Mouse (Mus musculus) intestine, embryonic 15.5 days (tissue): ENCODE measurements around the gene Def8. TPM values are rescaled to one million over a fixed set of nuclear protein-coding genes. Genes with fewer than 3 reads are reported as not detected.
"Not testable (repeated sequence)": the region's sequence is repeated elsewhere in the genome, so short reads cannot be mapped to it uniquely, and the experiment has no call there.

ENCODE experiments used
- ATAC-seq: fragments of 200-750 bp; cut with Nextera tagmentation; 2 replicates; pipeline ENCODE4 v1.8.0; 2017; ENCODE audit warnings: moderate TSS enrichment, moderate library complexity
- H3K27ac ChIP-seq: fragments of 300-500 bp; sonication (generic); 2 replicates; pipeline ENCODE4 v1.5.1; 2015; ENCODE audit warnings: mild to moderate bottlenecking, inconsistent platforms
- H3K27me3 ChIP-seq: fragments of 300-500 bp; sonication (generic); replicated peaks from 2 replicates; pipeline ENCODE4 v1.6.1; 2015; ENCODE audit warnings: inconsistent platforms
- H3K36me3 ChIP-seq: fragments of 300-500 bp; sonication (generic); 2 replicates; pipeline ENCODE4 v1.6.1; 2015; ENCODE audit warnings: inconsistent platforms
- H3K4me1 ChIP-seq: fragments of 300-500 bp; sonication (generic); replicated peaks from 2 replicates; pipeline ENCODE4 v1.6.1; 2015; ENCODE audit warnings: inconsistent platforms
- H3K4me2 ChIP-seq: fragments of 300-500 bp; sonication (generic); replicated peaks from 2 replicates; pipeline ENCODE4 v1.6.1; 2015; ENCODE audit warnings: mild to moderate bottlenecking, inconsistent platforms
- H3K4me3 ChIP-seq: fragments of 300-500 bp; sonication (generic); replicated peaks from 2 replicates; pipeline ENCODE4 v1.5.1; 2015; ENCODE audit warnings: inconsistent platforms
- H3K9ac ChIP-seq: fragments of 300-500 bp; sonication (generic); 2 replicates; pipeline ENCODE4 v1.6.1; 2015; ENCODE audit warnings: inconsistent platforms
- H3K9me3 ChIP-seq: fragments of 300-500 bp; sonication (generic); 2 replicates; pipeline ENCODE4 v1.6.1; 2016; ENCODE audit warnings: inconsistent platforms
- WGBS: fragments of 180-500 bp; shearing (Covaris S2); methylation state at CpG from one replicate; pipeline ENCODE4 v1.1.7; 2015; 5-methylcytosine and 5-hydroxymethylcytosine counted together
- polyA plus RNA-seq: library from polyadenylated mRNA; unstranded; fragments of >200 nt; fragmentation: Nextera tagmentation; extraction: Ambion mirVana; gene quantifications from 2 replicates; pipeline ENCODE4 v1.2.1, GENCODE M21; 2015

Gene Def8
- polyA plus RNA-seq, 1 experiment from 2014 or later = 26.0 TPM

DNA sequence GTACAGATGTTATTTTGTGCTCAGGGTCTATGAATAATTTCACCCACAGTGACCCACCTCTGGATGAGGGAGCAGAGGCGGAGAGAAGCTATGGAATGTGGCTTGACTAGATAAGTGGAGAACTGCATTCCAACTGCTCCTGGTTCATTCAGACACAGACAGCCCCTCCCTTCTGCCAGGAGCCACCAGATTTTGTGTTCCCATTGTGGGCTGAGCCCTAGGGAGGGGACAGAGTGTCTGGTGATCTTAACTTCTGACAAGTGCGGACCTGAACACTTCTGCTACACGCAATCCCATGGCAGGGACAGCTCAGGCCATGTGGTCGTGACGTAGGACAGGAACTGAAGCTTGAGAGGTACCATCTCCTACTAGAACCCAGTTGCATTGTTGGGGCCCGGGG, 23.5 kb downstream of the Def8 start:
- Histone ChIP-seq H3K36me3 (no peaks in the 10 kb centered on the region), H3K9ac (no peak overlapping the region), H3K4me3 (no peak overlapping the region), H3K4me1 (peaks cover 7% of the 10 kb centered on the region; the same call in 1 of the 2 replicates), H3K4me2 (no peak overlapping the region), H3K27me3 (no peaks in the 10 kb centered on the region), H3K27ac (no peak overlapping the region), H3K9me3 (no peaks in the 10 kb centered on the region)
- WGBS = 78% methylated on average over 6 of the region's 6 CpGs
- no peak for ATAC-seq

GRCm38 (mm10) chr8:123450783-123451182, 27.5 kb downstream of the Def8 start:
- H3K9me3 ChIP-seq = no peaks in the 10 kb centered on the region
- H3K27ac ChIP-seq = no peak overlapping the region
- no peaks in the 10 kb centered on the region for H3K4me1 ChIP-seq
- H3K4me2 ChIP-seq = no peak overlapping the region
- H3K27me3 ChIP-seq = no peaks in the 10 kb centered on the region
- no peak overlapping the region for H3K4me3 ChIP-seq
- WGBS = 94% methylated on average over 5 of the region's 5 CpGs
- H3K36me3 ChIP-seq = peaks cover 17% of the 10 kb centered on the region; the same call in 1 of the 2 replicates
- H3K9ac ChIP-seq = no peak overlapping the region
- no peak for ATAC-seq

- peaks cover 17% of the 10 kb centered on the region; the same call in 1 of the 2 replicates for H3K36me3 ChIP-seq
- not testable (repeated sequence) for H3K4me3 ChIP-seq, H3K9ac ChIP-seq, H3K4me2 ChIP-seq, H3K27me3 ChIP-seq, ATAC-seq, H3K4me1 ChIP-seq, H3K27ac ChIP-seq, H3K9me3 ChIP-seq
- WGBS = 94% methylated on average over 12 of the region's 12 CpGs
These were observed 28.4 kb downstream of the Def8 start for GRCm38 (mm10) chr8:123451747-123452146.

DNA sequence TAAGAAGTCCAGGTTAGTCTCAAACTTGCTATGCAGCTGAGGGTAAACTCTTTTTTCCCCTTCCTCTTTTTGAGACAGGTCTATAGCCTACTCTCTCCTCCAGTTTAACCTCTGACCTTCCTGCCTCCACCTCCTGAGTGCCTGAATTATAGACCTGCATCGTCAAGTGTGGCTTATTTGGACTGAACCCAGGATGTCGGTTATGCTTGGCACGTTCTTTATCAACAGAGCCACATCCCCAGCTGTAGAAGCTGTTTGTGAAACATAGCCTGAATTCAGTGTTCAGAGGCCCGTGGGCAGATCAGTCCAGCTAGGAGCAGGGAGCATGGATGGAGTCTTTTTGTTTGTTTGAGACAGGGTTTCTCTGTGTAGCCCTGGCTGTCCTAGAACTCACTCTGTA, 28.8 kb downstream of the Def8 start:
- no peaks in the 10 kb centered on the region for H3K27me3 ChIP-seq
- ATAC-seq = no peak
- no peak overlapping the region for H3K27ac ChIP-seq
- H3K4me2 ChIP-seq = no peak overlapping the region
- H3K4me3 ChIP-seq = no peak overlapping the region
- peaks cover 17% of the 10 kb centered on the region; the same call in 1 of the 2 replicates for H3K36me3 ChIP-seq
- no peaks in the 10 kb centered on the region for H3K4me1 ChIP-seq
- no peak overlapping the region for H3K9ac ChIP-seq
- no peaks in the 10 kb centered on the region for H3K9me3 ChIP-seq
- WGBS = 79% methylated on average over 4 of the region's 4 CpGs

- H3K4me1 ChIP-seq = no peaks in the 10 kb centered on the region
- no peak overlapping the region for H3K27ac ChIP-seq
- 75% methylated on average over 7 of the region's 7 CpGs for WGBS
- ATAC-seq = no peak
- H3K9me3 ChIP-seq = no peaks in the 10 kb centered on the region
- H3K36me3 ChIP-seq = peaks cover 24% of the 10 kb centered on the region
- H3K4me3 ChIP-seq = no peak overlapping the region
- no peaks in the 10 kb centered on the region for H3K27me3 ChIP-seq
- no peak overlapping the region for H3K4me2 ChIP-seq
- no peak overlapping the region for H3K9ac ChIP-seq
These were observed 30.0 kb downstream of the Def8 start for GRCm38 (mm10) chr8:123453291-123453690.

DNA sequence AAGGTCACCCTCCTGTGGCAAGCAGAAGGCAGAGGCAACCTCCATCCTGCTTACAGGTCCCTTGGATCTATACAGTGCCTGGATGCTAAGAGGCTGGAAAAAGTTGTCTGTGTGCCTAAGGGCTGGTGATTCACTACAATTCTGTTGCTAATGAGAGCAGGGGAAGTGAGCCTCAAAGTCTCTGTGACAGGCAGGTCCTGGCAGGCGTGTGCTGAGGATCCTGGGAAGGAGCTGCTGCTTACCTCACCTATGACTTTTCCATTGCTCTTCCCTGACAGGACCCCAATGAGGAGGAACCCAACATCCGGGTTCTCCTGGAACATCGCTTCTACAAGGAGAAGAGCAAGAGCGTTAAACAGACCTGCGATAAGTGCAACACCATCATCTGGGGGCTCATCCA, 30.6 kb downstream of the Def8 start:
- Histone ChIP-seq H3K4me2 (no peak overlapping the region), H3K27me3 (no peaks in the 10 kb centered on the region), H3K9ac (no peak overlapping the region), H3K4me3 (no peak overlapping the region), H3K9me3 (no peaks in the 10 kb centered on the region), H3K4me1 (no peaks in the 10 kb centered on the region), H3K36me3 (peaks cover 27% of the 10 kb centered on the region), H3K27ac (no peak overlapping the region)
- no peak for ATAC-seq
- 82% methylated on average over 5 of the region's 5 CpGs for WGBS

DNA sequence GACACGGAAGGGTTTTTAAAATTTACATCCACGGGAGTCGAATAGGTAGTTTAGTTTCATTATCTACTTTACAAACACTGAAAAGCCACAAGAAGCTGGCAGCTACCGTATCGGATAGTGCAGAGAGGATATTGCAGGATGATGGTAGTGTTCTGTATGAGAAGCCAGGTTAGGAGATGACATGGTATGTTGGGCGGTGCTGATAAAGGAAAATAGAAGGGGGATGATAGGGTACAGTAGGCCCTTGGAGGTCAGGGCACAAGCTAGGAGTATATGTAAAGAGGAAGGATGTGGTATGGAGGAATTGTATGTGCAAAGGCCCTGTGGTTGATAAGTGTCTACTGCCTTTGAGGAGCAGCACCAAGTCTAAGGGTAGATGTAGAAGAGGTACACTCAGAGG, 31.2 kb downstream of the Def8 start:
- no peaks in the 10 kb centered on the region for H3K27me3 ChIP-seq
- H3K4me2 ChIP-seq = no peak overlapping the region
- H3K36me3 ChIP-seq = peaks cover 32% of the 10 kb centered on the region
- no peak overlapping the region for H3K4me3 ChIP-seq
- no peaks in the 10 kb centered on the region for H3K9me3 ChIP-seq
- H3K4me1 ChIP-seq = no peaks in the 10 kb centered on the region
- 93% methylated on average over 6 of the region's 6 CpGs for WGBS
- no peak overlapping the region for H3K27ac ChIP-seq
- no peak for ATAC-seq
- H3K9ac ChIP-seq = no peak overlapping the region

GRCm38 (mm10) chr8:123463651-123464050, 40.3 kb downstream of the Def8 start:
- WGBS = 90% methylated on average over 4 of the region's 4 CpGs
- Histone ChIP-seq H3K4me2 (no peak overlapping the region), H3K36me3 (peaks cover 9% of the 10 kb centered on the region), H3K27me3 (no peaks in the 10 kb centered on the region), H3K9ac (no peak overlapping the region), H3K4me3 (no peak overlapping the region), H3K27ac (no peak overlapping the region), H3K9me3 (no peaks in the 10 kb centered on the region), H3K4me1 (no peaks in the 10 kb centered on the region)
- no peak for ATAC-seq

- Histone ChIP-seq H3K4me3 (no peak overlapping the region), H3K9me3 (no peaks in the 10 kb centered on the region), H3K9ac (no peak overlapping the region), H3K27me3 (no peaks in the 10 kb centered on the region), H3K4me2 (no peak overlapping the region), H3K36me3 (no peaks in the 10 kb centered on the region), H3K4me1 (no peaks in the 10 kb centered on the region), H3K27ac (no peak overlapping the region)
- 78% methylated on average over 3 of the region's 3 CpGs for WGBS
- no peak for ATAC-seq
These were observed 44.1 kb downstream of the Def8 start for GRCm38 (mm10) chr8:123467476-123467875.

GRCm38 (mm10) chr8:123472991-123473390, 49.7 kb downstream of the Def8 start:
- WGBS = 40% methylated on average over 6 of the region's 6 CpGs
- H3K9ac ChIP-seq, H3K27me3 ChIP-seq, H3K4me3 ChIP-seq, H3K36me3 ChIP-seq, H3K27ac ChIP-seq, H3K9me3 ChIP-seq, H3K4me2 ChIP-seq, ATAC-seq, H3K4me1 ChIP-seq: not testable (repeated sequence)

DNA sequence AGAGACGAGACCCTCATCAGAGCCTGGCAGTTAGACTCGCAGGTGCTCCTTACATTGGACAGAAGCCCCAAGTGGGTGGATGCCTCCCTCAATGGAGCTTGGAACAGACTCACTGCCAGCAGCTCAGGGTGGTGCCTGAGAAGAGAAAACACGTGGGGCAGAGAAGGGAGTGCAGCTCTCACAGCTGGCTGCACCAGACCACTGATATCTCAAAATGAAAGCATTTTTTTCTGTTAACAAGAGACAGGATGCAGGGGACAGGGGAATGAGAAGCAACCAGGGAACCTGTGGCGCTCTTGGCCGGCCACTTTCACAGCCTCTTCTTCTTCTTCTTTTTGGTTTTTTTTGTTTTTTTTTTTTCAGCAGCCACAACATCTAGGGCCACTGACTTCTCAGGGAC, 51.2 kb downstream of the Def8 start:
- H3K9ac ChIP-seq, H3K27ac ChIP-seq, H3K4me2 ChIP-seq, H3K27me3 ChIP-seq, H3K36me3 ChIP-seq, ATAC-seq, H3K9me3 ChIP-seq, H3K4me3 ChIP-seq: not testable (repeated sequence)
- 73% methylated on average over 5 of the region's 5 CpGs for WGBS
- H3K4me1 ChIP-seq = peaks cover 14% of the 10 kb centered on the region

GRCm38 (mm10) chr8:123476911-123477736, 53.8 kb downstream of the Def8 start:
- peak overlapping the region; percentile 97; the same call in 1 of the 2 replicates for H3K27ac ChIP-seq
- peak overlapping the region; percentile 94 for H3K4me3 ChIP-seq
- 8% methylated on average over 34 of the region's 34 CpGs for WGBS
- peak overlapping the region; percentile 58 for H3K4me2 ChIP-seq
- H3K4me1 ChIP-seq = peaks cover 14% of the 10 kb centered on the region
- no peaks in the 10 kb centered on the region for H3K27me3 ChIP-seq
- peaks cover 14% of the 10 kb centered on the region; the same call in 1 of the 2 replicates for H3K36me3 ChIP-seq
- no peaks in the 10 kb centered on the region for H3K9me3 ChIP-seq
- H3K9ac ChIP-seq = peak overlapping the region; percentile 83
- ATAC-seq = peak; percentile 50

DNA sequence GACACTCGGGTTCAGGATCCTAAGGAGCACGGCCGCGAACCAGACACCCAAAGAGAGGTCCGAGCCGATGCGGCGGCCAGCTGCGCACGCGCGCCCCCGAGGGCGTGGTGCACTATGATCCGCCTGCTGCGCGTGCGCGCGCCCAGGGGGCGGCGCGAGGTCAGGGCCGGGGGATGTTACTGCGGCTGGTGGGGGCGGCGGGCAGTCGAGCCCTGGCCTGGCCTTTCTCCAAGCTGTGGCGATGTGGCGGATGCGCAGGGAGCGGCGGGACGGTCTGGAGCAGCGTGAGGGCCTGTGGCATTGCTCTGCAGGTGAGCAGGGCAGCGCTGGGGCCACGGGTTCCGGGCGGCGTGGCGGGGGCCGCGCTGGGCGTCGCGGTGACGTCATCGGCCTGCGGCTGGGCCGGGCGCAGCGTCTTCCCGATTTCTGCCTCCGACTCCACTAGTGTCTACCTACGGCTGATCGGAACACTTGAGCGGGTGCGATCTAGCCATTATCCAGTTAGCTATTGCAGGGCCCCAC, 54.5 kb downstream of the Def8 start, which contains the start of gene Afg3l1:
Afg3l1 (plus strand) TSS at position 167 of the 522 bp plus-strand sequence.
- no peaks in the 10 kb centered on the region for H3K9me3 ChIP-seq
- under 1% methylated on average over 58 of the region's 58 CpGs for WGBS
- H3K4me2 ChIP-seq = peak within 1 kb of the TSS; percentile 58
- peak within 1 kb of the TSS; percentile 94 for H3K4me3 ChIP-seq
- H3K36me3 ChIP-seq = peaks cover 14% of the 10 kb centered on the region; the same call in 1 of the 2 replicates
- H3K9ac ChIP-seq = peak within 1 kb of the TSS; percentile 83
- peaks cover 14% of the 10 kb centered on the region for H3K4me1 ChIP-seq
- peak within 1 kb of the TSS; percentile 97 for H3K27ac ChIP-seq
- H3K27me3 ChIP-seq = no peaks in the 10 kb centered on the region
- peak; percentile 96 for ATAC-seq
